Mouse (Mus musculus) midbrain, embryonic 10.5 days (tissue): ENCODE measurements around the gene Mrpl33. TPM values are rescaled to one million over a fixed set of nuclear protein-coding genes. Genes with fewer than 3 reads are reported as not detected.
A peak's percentile ranks its signal among the peaks of the same experiment; 100 is the strongest.

Experiments used
- DNase-seq: peaks from one replicate; pipeline ENCODE4 v3.0.0-alpha.2; 2017; ENCODE audit warnings: low spot score
- H3K27ac ChIP-seq: fragments of 300-500 bp; sonication (generic); replicated peaks from 2 replicates; pipeline ENCODE4 v1.5.1; 2016; ENCODE audit warnings: mild to moderate bottlenecking
- H3K27me3 ChIP-seq: fragments of 300-500 bp; sonication (generic); 2 replicates; pipeline ENCODE4 v1.6.1; 2016; ENCODE audit warnings: low read depth, mild to moderate bottlenecking; ENCODE audit not compliant: poor library complexity, severe bottlenecking
- H3K36me3 ChIP-seq: fragments of 300-500 bp; sonication (generic); 2 replicates; pipeline ENCODE4 v1.6.1; 2016; ENCODE audit warnings: mild to moderate bottlenecking, moderate library complexity
- H3K4me1 ChIP-seq: fragments of 300-500 bp; sonication (generic); 2 replicates; pipeline ENCODE4 v1.6.1; 2016
- H3K4me3 ChIP-seq: fragments of 300-500 bp; sonication (generic); 2 replicates; pipeline ENCODE4 v1.5.1; 2016; ENCODE audit warnings: mild to moderate bottlenecking, moderate library complexity
- H3K9me3 ChIP-seq: fragments of 300-500 bp; sonication (generic); replicated peaks from 2 replicates; pipeline ENCODE4 v1.6.1; 2016; ENCODE audit warnings: mild to moderate bottlenecking
- WGBS: fragments of 180-500 bp; shearing (Covaris S2); methylation state at CpG from one replicate; pipeline ENCODE4 v1.1.7; 2016; 5-methylcytosine and 5-hydroxymethylcytosine counted together
- polyA plus RNA-seq: library from polyadenylated mRNA; unstranded; fragments of >200 nt; fragmentation: Nextera tagmentation; extraction: Ambion mirVana; gene quantifications from 2 replicates; pipeline ENCODE4 v1.2.1, GENCODE M21; 2016

Gene Mrpl33
- polyA plus RNA-seq, 1 experiment from 2014 or later = 233 TPM

GRCm38 (mm10) chr5:31599161-31599560 lies 2.4 kb downstream of the Mrpl33 start:
- Histone ChIP-seq H3K4me1 (peaks cover 11% of the 10 kb centered on the region), H3K27ac (no peak overlapping the region), H3K4me3 (no peak overlapping the region), H3K27me3 (peaks cover 25% of the 10 kb centered on the region), H3K36me3 (no peaks in the 10 kb centered on the region), H3K9me3 (no peaks in the 10 kb centered on the region)
- 85% methylated on average over 2 of the region's 2 CpGs for WGBS
- no peak for DNase-seq

GRCm38 (mm10) chr5:31601162-31601722 lies 4.5 kb downstream of the Mrpl33 start:
- 88% methylated on average over 7 of the region's 7 CpGs for WGBS
- H3K9me3 ChIP-seq = no peaks in the 10 kb centered on the region
- no peak overlapping the region for H3K27ac ChIP-seq
- no peak for DNase-seq
- peaks cover 20% of the 10 kb centered on the region for H3K27me3 ChIP-seq
- H3K4me3 ChIP-seq = no peak overlapping the region
- no peaks in the 10 kb centered on the region for H3K36me3 ChIP-seq
- H3K4me1 ChIP-seq = peaks cover 10% of the 10 kb centered on the region

GRCm38 (mm10) chr5:31602377-31602776 lies 5.6 kb downstream of the Mrpl33 start:
- no peaks in the 10 kb centered on the region for H3K36me3 ChIP-seq
- no peak overlapping the region for H3K27ac ChIP-seq
- no peaks in the 10 kb centered on the region for H3K4me1 ChIP-seq
- no peak overlapping the region for H3K4me3 ChIP-seq
- 91% methylated on average over 1 of the region's 1 CpGs for WGBS
- H3K27me3 ChIP-seq = peaks cover 11% of the 10 kb centered on the region
- H3K9me3 ChIP-seq = no peaks in the 10 kb centered on the region
- no peak for DNase-seq

- H3K27ac ChIP-seq = no peak overlapping the region
- H3K27me3 ChIP-seq = no peaks in the 10 kb centered on the region
- no peaks in the 10 kb centered on the region for H3K4me1 ChIP-seq
- 90% methylated on average over 6 of the region's 6 CpGs for WGBS
- H3K36me3 ChIP-seq = no peaks in the 10 kb centered on the region
- no peak for DNase-seq
- H3K4me3 ChIP-seq = no peak overlapping the region
- H3K9me3 ChIP-seq = no peaks in the 10 kb centered on the region
Observed at GRCm38 (mm10) chr5:31603766-31604165, 7.0 kb downstream of the Mrpl33 start.

- Histone ChIP-seq H3K4me1 (no peaks in the 10 kb centered on the region), H3K9me3 (no peaks in the 10 kb centered on the region), H3K27me3 (no peaks in the 10 kb centered on the region), H3K36me3 (no peaks in the 10 kb centered on the region), H3K4me3 (no peak overlapping the region), H3K27ac (no peak overlapping the region)
- DNase-seq = no peak
- WGBS = 68% methylated on average over 3 of the region's 3 CpGs
Observed at GRCm38 (mm10) chr5:31606151-31606550, 9.4 kb downstream of the Mrpl33 start.

- no peak overlapping the region for H3K27ac ChIP-seq
- no peaks in the 10 kb centered on the region for H3K27me3 ChIP-seq
- no peak overlapping the region for H3K4me3 ChIP-seq
- 77% methylated on average over 13 of the region's 13 CpGs for WGBS
- DNase-seq = no peak
- H3K4me1 ChIP-seq = peaks cover 16% of the 10 kb centered on the region
- H3K9me3 ChIP-seq = no peaks in the 10 kb centered on the region
- H3K36me3 ChIP-seq = peaks cover 2% of the 10 kb centered on the region
Observed at GRCm38 (mm10) chr5:31610376-31611086, 13.8 kb downstream of the Mrpl33 start.

GRCm38 (mm10) chr5:31611186-31611585 lies 14.5 kb downstream of the Mrpl33 start:
- Histone ChIP-seq H3K9me3 (no peaks in the 10 kb centered on the region), H3K27me3 (no peaks in the 10 kb centered on the region), H3K36me3 (peaks cover 9% of the 10 kb centered on the region), H3K4me3 (no peak overlapping the region), H3K4me1 (peaks cover 18% of the 10 kb centered on the region), H3K27ac (no peak overlapping the region)
- no peak for DNase-seq
- 83% methylated on average over 1 of the region's 1 CpGs for WGBS

- Histone ChIP-seq H3K4me1 (peaks cover 18% of the 10 kb centered on the region), H3K27ac (peak overlapping the region; percentile 95), H3K27me3 (no peaks in the 10 kb centered on the region), H3K36me3 (peaks cover 34% of the 10 kb centered on the region), H3K4me3 (peak overlapping the region; percentile 83), H3K9me3 (no peaks in the 10 kb centered on the region)
- WGBS = under 1% methylated on average over 37 of the region's 37 CpGs
- DNase-seq = peak; percentile 90
Observed at GRCm38 (mm10) chr5:31613852-31614286, 17.1 kb downstream of the Mrpl33 start.

GRCm38 (mm10) chr5:31614339-31615025 lies 17.7 kb downstream of the Mrpl33 start:
- no peak for DNase-seq
- Histone ChIP-seq H3K4me3 (peak overlapping the region; percentile 83), H3K4me1 (peaks cover 18% of the 10 kb centered on the region), H3K27ac (peak overlapping the region; percentile 95), H3K27me3 (no peaks in the 10 kb centered on the region), H3K36me3 (peaks cover 41% of the 10 kb centered on the region), H3K9me3 (no peaks in the 10 kb centered on the region)
- WGBS = 47% methylated on average over 6 of the region's 6 CpGs

- DNase-seq = no peak
- H3K36me3 ChIP-seq = peaks cover 79% of the 10 kb centered on the region
- H3K4me3 ChIP-seq = no peak overlapping the region
- 96% methylated on average over 3 of the region's 3 CpGs for WGBS
- H3K4me1 ChIP-seq = peaks cover 4% of the 10 kb centered on the region; the same call in 1 of the 2 replicates
- no peak overlapping the region for H3K27ac ChIP-seq
- no peaks in the 10 kb centered on the region for H3K27me3 ChIP-seq
- H3K9me3 ChIP-seq = no peaks in the 10 kb centered on the region
Observed at GRCm38 (mm10) chr5:31620326-31620725, 23.6 kb downstream of the Mrpl33 start.

GRCm38 (mm10) chr5:31627117-31627516 lies 30.4 kb downstream of the Mrpl33 start:
- Histone ChIP-seq H3K27ac (no peak overlapping the region), H3K4me3 (no peak overlapping the region), H3K9me3 (no peaks in the 10 kb centered on the region), H3K36me3 (peaks cover 22% of the 10 kb centered on the region), H3K27me3 (no peaks in the 10 kb centered on the region), H3K4me1 (0 out of 2 replicates have a peak, but pooled peaks cover 9% of the 10 kb centered on the region)
- WGBS = 68% methylated on average over 3 of the region's 3 CpGs
- no peak for DNase-seq

GRCm38 (mm10) chr5:31627562-31628526 lies 31.1 kb downstream of the Mrpl33 start:
- WGBS = 86% methylated on average over 9 of the region's 9 CpGs
- DNase-seq = no peak

More at GRCm38 (mm10) chr5:31627562-31628526, 31.1 kb downstream of the Mrpl33 start:
- H3K27ac ChIP-seq = no peak overlapping the region; the same call in 1 of the 2 replicates
- no peaks in the 10 kb centered on the region for H3K9me3 ChIP-seq
- no peak overlapping the region for H3K4me3 ChIP-seq
- no peaks in the 10 kb centered on the region for H3K27me3 ChIP-seq
- H3K36me3 ChIP-seq = peaks cover 16% of the 10 kb centered on the region; the same call in 1 of the 2 replicates
- H3K4me1 ChIP-seq = 0 out of 2 replicates have a peak, but pooled peaks cover 9% of the 10 kb centered on the region
